In the genomic region with DNA sequence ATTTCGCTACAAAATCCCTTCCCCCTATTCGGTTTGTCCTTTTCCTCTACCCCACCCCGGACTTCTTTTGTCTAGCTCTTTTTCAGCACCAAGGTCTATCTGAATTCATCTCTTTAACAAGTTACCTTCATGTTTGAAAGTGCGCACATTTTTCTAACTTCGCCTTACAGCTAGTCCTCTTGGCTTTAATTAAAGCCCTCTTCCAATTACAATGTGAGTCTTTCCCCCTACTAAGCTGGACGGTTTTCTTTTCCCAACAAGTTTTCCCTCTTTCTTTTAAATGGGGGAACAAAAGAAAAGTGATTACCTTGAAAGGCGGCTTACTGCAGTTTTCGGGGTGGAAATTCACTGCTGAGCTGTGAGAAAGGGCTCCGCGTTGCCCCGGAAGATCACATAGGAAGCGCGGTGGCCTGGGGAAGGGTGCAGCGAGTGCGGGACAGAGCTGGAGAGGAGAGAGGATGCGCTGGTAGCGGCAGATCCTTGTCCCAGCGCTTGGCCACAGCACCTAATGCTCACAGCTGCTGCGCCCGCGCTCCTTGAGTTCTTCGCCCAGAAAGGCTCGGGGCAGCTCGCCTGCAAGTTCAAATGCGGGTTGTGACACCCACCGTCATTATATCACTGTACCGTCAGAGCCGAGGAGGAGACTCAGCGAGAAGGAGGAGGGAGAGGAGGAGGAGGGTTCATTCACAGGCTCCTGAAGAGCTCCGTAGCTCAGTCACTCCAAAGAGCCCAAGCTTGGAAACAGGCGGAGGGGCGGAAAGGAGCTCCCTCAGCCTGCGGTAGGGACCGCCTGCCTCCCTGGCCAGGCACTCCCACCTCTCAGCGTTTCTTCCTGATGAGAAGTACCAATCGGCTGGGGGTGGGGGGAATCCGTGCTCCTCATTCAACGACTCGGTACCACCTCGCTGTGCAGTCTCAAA, we compare ENCODE assay signal across 8 mouse cellular contexts. TPM values are rescaled to one million over a fixed set of nuclear protein-coding genes. Genes with fewer than 3 reads are reported as not detected.
DNase-seq lines count a peak whose midpoint lies in the region; ATAC-seq and TF ChIP-seq lines count a peak whose summit lies in the region.

A gene (minus strand): TSS at position 744 of the 920 bp plus-strand sequence.

- peak; percentile 88 for TF ChIP-seq POLR2A in myocyte (IDR thresholded peaks at IDR 0.05; ENCODE audit: insufficient read length, low read depth)

- peak; percentile 53 for ATAC-seq in intestine, embryonic 14.5 days (replicated peaks; ENCODE audit: low FRiP score, low TSS enrichment, low read depth)
- peak; percentile 75 for ATAC-seq in limb, embryonic 15.5 days (ENCODE audit: insufficient number of reproducible peaks, low FRiP score, low TSS enrichment, low read depth)

- peaks cover 14% of the 10 kb centered on the region for H3K4me1 ChIP-seq in intestine, embryonic 14.5 days (replicated peaks; ENCODE audit: control insufficient read depth, insufficient read depth, low read length)
- peaks cover 16% of the 10 kb centered on the region for H3K4me1 ChIP-seq in limb, embryonic 15.5 days

- H3K27ac ChIP-seq in intestine, embryonic 14.5 days (ENCODE audit: low read depth) = peak within 1 kb of the TSS; percentile 88
- peak within 1 kb of the TSS; percentile 95 for H3K27ac ChIP-seq in limb, embryonic 15.5 days

- DNase-seq in layer of hippocampus, adult 18-20 months (ENCODE audit: low spot score in 2 of 2) = peak in 1 of 2 experiments; percentile 8
- no peak for DNase-seq in layer of hippocampus, adult 9-11 months
- peak; percentile 82 for DNase-seq in embryo, embryonic 10 days (ENCODE audit: low spot score)
- peak; percentile 6 to 28 for DNase-seq in gastrocnemius, postnatal 36 days
- DNase-seq in intestine, embryonic 14.5 days (ENCODE audit: low spot score) = peak; percentile 81
- peak; percentile 10 for DNase-seq in testis, postnatal 14 days (ENCODE audit: low spot score)

- H3ac ChIP-seq in myocyte (ENCODE audit: control insufficient read depth, insufficient read length) = peak within 1 kb of the TSS; percentile 7

- no peaks in the 10 kb centered on the region for H3K9me3 ChIP-seq in intestine, embryonic 14.5 days (ENCODE audit: control insufficient read depth, low read length)
- H3K9me3 ChIP-seq in limb, embryonic 15.5 days = no peaks in the 10 kb centered on the region

- peak within 1 kb of the TSS; percentile 69 for H3K9ac ChIP-seq in intestine, embryonic 14.5 days (ENCODE audit: low read length)
- H3K9ac ChIP-seq in limb, embryonic 15.5 days = peak within 1 kb of the TSS; percentile 61

- no peaks in the 10 kb centered on the region for H3K27me3 ChIP-seq in intestine, embryonic 14.5 days (replicated peaks; ENCODE audit: control insufficient read depth, insufficient read depth, low read length)
- no peaks in the 10 kb centered on the region for H3K27me3 ChIP-seq in limb, embryonic 15.5 days
- no peaks in the 10 kb centered on the region for H3K27me3 ChIP-seq in myocyte (ENCODE audit: control insufficient read depth, insufficient read depth, insufficient read length)

- intact Hi-C loops in gastrocnemius, postnatal 36 days (cut with DNase I) = no loop called here

- no peaks in the 10 kb centered on the region for H3K36me3 ChIP-seq in intestine, embryonic 14.5 days (ENCODE audit: control insufficient read depth, insufficient read depth, low read length)
- no peaks in the 10 kb centered on the region for H3K36me3 ChIP-seq in limb, embryonic 15.5 days
- no peaks in the 10 kb centered on the region for H3K36me3 ChIP-seq in myocyte (ENCODE audit: control insufficient read depth, insufficient read depth)

- under 1% methylated on average over 40 of the region's 40 CpGs for WGBS in intestine, embryonic 14.5 days
- WGBS in limb, embryonic 15.5 days = under 1% methylated on average over 40 of the region's 40 CpGs

- H3K4me3 ChIP-seq in intestine, embryonic 14.5 days (ENCODE audit: low read depth, low read length) = peak within 1 kb of the TSS; percentile 71
- H3K4me3 ChIP-seq in limb, embryonic 15.5 days = peak within 1 kb of the TSS; percentile 64
- peak within 1 kb of the TSS; percentile 90 for H3K4me3 ChIP-seq in myocyte

- peaks cover 29% of the 10 kb centered on the region for H3K79me2 ChIP-seq in myocyte (ENCODE audit: control insufficient read depth, insufficient read depth)

- H3K4me2 ChIP-seq in intestine, embryonic 14.5 days (ENCODE audit: low read length) = peak within 1 kb of the TSS; percentile 85
- peak within 1 kb of the TSS; percentile 71 for H3K4me2 ChIP-seq in limb, embryonic 15.5 days
- H3K4me2 ChIP-seq in myocyte (ENCODE audit: low read depth) = peak within 1 kb of the TSS; percentile 94

TF ChIP-seq in myocyte, 11 proteins besides CTCF, POLR2A, EP300 and RAD21:
- TF ChIP-seq E2F4 (IDR thresholded peaks at IDR 0.05; ENCODE audit: insufficient read depth) = no peak
- no peak for TF ChIP-seq REST (IDR thresholded peaks at IDR 0.05; ENCODE audit: insufficient read depth, insufficient read length)
- peak in 1 of 3 experiments; percentile 56 for TF ChIP-seq MYOG (IDR thresholded peaks at IDR 0.05; ENCODE audit: control insufficient read depth in 1 of 3, insufficient read depth in 1 of 3, insufficient read length in 2 of 3, low read depth in 2 of 3)
- no peak for TF ChIP-seq MAX (IDR thresholded peaks at IDR 0.05; ENCODE audit: low read depth)
- no peak for TF ChIP-seq SRF (IDR thresholded peaks at IDR 0.05; ENCODE audit: control insufficient read depth, insufficient read length, low read depth)
- no peak for TF ChIP-seq USF1 (IDR thresholded peaks at IDR 0.05; ENCODE audit: low read depth)
- TF ChIP-seq POLR2AphosphoS2 (IDR thresholded peaks at IDR 0.05; ENCODE audit: insufficient read length, low read depth) = peak; percentile 84
- TF ChIP-seq MYOD1 (IDR thresholded peaks at IDR 0.05; ENCODE audit: control insufficient read depth in 1 of 3, insufficient read length in 2 of 3, low read depth in 2 of 3) = peak in 1 of 3 experiments; percentile 40
- no peak for TF ChIP-seq TCF3 (IDR thresholded peaks at IDR 0.05; ENCODE audit: insufficient read length, low read depth)
- no peak for TF ChIP-seq TCF12 (IDR thresholded peaks at IDR 0.05; ENCODE audit: insufficient read depth, poor library complexity, severe bottlenecking)
- TF ChIP-seq CEBPB (IDR thresholded peaks at IDR 0.05; ENCODE audit: insufficient read depth, poor library complexity, severe bottlenecking) = no peak
TF ChIP-seq in myocyte: peak in this region for 3.

RNA-seq across cellular contexts. Expression of the gene that starts here (rescaled TPM):
- 10 to 100 TPM; 14.2 to 14.9 TPM for total RNA-seq in layer of hippocampus, adult 18-20 months (2021)
- total RNA-seq in gastrocnemius, postnatal 36 days (2021) = 1 to 10 TPM; 3.9 to 6.9 TPM
- 40.2 and 42.8 TPM in 2 replicates for polyA plus RNA-seq in intestine, embryonic 14.5 days (2014; fragmentation: Nextera tagmentation; extraction: Ambion mirVana)
- polyA plus RNA-seq in limb, embryonic 15.5 days (2015; fragmentation: Nextera tagmentation; extraction: Ambion mirVana) = 78.3 and 94.6 TPM in 2 replicates
- 23.9 TPM for polyA plus RNA-seq in myocyte (2012; fragmentation: generic; extraction: Trizol)
